10 mouse cellular contexts compared by ENCODE assay signal in the genomic region with DNA sequence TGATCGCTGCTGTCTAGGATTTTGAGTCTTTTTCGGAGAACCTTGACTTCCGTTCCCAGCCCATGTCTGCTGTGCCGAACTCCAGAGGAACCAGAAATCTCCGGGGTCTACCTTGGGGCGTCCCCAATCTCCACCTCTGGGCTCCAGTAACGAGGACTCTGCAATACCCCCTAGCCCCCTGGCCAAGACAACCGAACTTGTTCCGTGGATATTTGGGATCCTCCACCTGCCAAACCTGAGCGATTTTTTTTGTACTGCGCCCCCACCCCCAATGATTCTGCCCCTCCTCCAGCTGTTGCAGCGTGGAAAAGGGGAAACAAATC. TPM values are rescaled to one million over a fixed set of nuclear protein-coding genes. Genes with fewer than 3 reads are reported as not detected.
DNase-seq lines count a peak whose midpoint lies in the region; ATAC-seq and TF ChIP-seq lines count a peak whose summit lies in the region.
"Had no signal": no experiment of that assay in that cellular context is flagged by ENCODE, and none has a peak within 500 bp of the region (broad histone marks: within the 10 kb centered on the region; RNA-seq: fewer than 3 reads in every experiment).

No protein-coding gene starts in this region.

- no peaks in the 10 kb centered on the region for H3K36me3 ChIP-seq in forebrain, embryonic 11.5 days (ENCODE audit: control insufficient read depth, insufficient read depth, low read length)
- no peaks in the 10 kb centered on the region for H3K36me3 ChIP-seq in limb, embryonic 11.5 days (ENCODE audit: control insufficient read depth, insufficient read depth, low read length)
- peaks cover 9% of the 10 kb centered on the region; the same call in 1 of the 2 replicates for H3K36me3 ChIP-seq in neural tube, embryonic 15.5 days

- H3K9me3 ChIP-seq in forebrain, embryonic 11.5 days (ENCODE audit: control insufficient read depth, low read length): no peaks in the 10 kb centered on the region
- no peaks in the 10 kb centered on the region for H3K9me3 ChIP-seq in limb, embryonic 11.5 days (ENCODE audit: control insufficient read depth, low read length)
- H3K9me3 ChIP-seq in neural tube, embryonic 15.5 days (replicated peaks): no peaks in the 10 kb centered on the region

- H3K4me3 ChIP-seq in left cerebral cortex, adult 2 months: peak overlapping the region; percentile 61
- H3K4me3 ChIP-seq in forebrain, embryonic 11.5 days (ENCODE audit: low read depth, low read length): peak overlapping the region; percentile 41
- peak overlapping the region; percentile 26 for H3K4me3 ChIP-seq in limb, embryonic 11.5 days (ENCODE audit: low read depth, low read length)
- H3K4me3 ChIP-seq in neural tube, embryonic 15.5 days (replicated peaks): peak overlapping the region; percentile 65

- TF ChIP-seq CTCF in left cerebral cortex, adult 2 months (IDR thresholded peaks at IDR 0.05): no peak

- H3K4me2 ChIP-seq in forebrain, embryonic 11.5 days (ENCODE audit: low read depth, low read length, severe bottlenecking): peak overlapping the region; percentile 93
- peak overlapping the region; percentile 75 for H3K4me2 ChIP-seq in limb, embryonic 11.5 days (ENCODE audit: low read depth, severe bottlenecking)
- H3K4me2 ChIP-seq in neural tube, embryonic 15.5 days: peak overlapping the region; percentile 65

- H3K27ac ChIP-seq in left cerebral cortex, adult 2 months: peak overlapping the region; percentile 79
- no peak overlapping the region for H3K27ac ChIP-seq in forebrain, embryonic 11.5 days (ENCODE audit: low read depth, low read length)
- no peak overlapping the region for H3K27ac ChIP-seq in limb, embryonic 11.5 days (replicated peaks; ENCODE audit: low read depth, low read length)
- H3K27ac ChIP-seq in neural tube, embryonic 15.5 days (replicated peaks): peak overlapping the region; percentile 71

- DNase-seq in left cerebral cortex, adult 2 months (ENCODE audit: extremely low spot score in 1 of 2, low spot score in 2 of 2): no peak
- DNase-seq in left cerebral cortex, postnatal 4 days: no peak
- DNase-seq in forebrain, embryonic 11.5 days (ENCODE audit: low spot score): no peak
- no peak for DNase-seq in limb, embryonic 11.5 days (ENCODE audit: low spot score)
- no peak for DNase-seq in natural killer cell, adult 2 months (ENCODE audit: low spot score in 2 of 2)
- DNase-seq in cerebellum, postnatal 14 days: no peak
- no peak for DNase-seq in yolk sac, embryonic 10.5 days (ENCODE audit: low spot score)
- DNase-seq: kidney, adult 8-10 months had no signal

- H3K27me3 ChIP-seq in forebrain, embryonic 11.5 days (ENCODE audit: control insufficient read depth, insufficient read depth, low read length): peaks cover 4% of the 10 kb centered on the region; the same call in 1 of the 2 replicates
- H3K27me3 ChIP-seq in limb, embryonic 11.5 days (ENCODE audit: control insufficient read depth, insufficient read depth, low read length): peaks cover 11% of the 10 kb centered on the region; the same call in 1 of the 2 replicates
- H3K27me3 ChIP-seq in neural tube, embryonic 15.5 days (replicated peaks): no peaks in the 10 kb centered on the region

- H3K4me1 ChIP-seq in forebrain, embryonic 11.5 days (replicated peaks; ENCODE audit: control insufficient read depth, insufficient read depth, low read length): 0 out of 2 replicates have a peak, but pooled peaks cover 3% of the 10 kb centered on the region
- no peaks in the 10 kb centered on the region for H3K4me1 ChIP-seq in limb, embryonic 11.5 days (ENCODE audit: control insufficient read depth, insufficient read depth, low read length)
- H3K4me1 ChIP-seq in neural tube, embryonic 15.5 days: 0 out of 2 replicates have a peak, but pooled peaks cover 6% of the 10 kb centered on the region

- 0% methylated on average over 12 of the region's 12 CpGs for WGBS in forebrain, embryonic 11.5 days
- 0% methylated on average over 12 of the region's 12 CpGs for WGBS in limb, embryonic 11.5 days
- WGBS in neural tube, embryonic 15.5 days: under 1% methylated on average over 12 of the region's 12 CpGs

- intact Hi-C loops in left cerebral cortex, adult 2 months (cut with DNase I): loop anchor here (1.0 to 10.0 kb wide), 6 partner anchors 82 to 574 kb away; no protein-coding TSS in a partner anchor
- intact Hi-C loops in left cerebral cortex, postnatal 4 days (cut with DNase I): no loop called here

- peak overlapping the region; percentile 32; the same call in 1 of the 2 replicates for H3K9ac ChIP-seq in forebrain, embryonic 11.5 days (ENCODE audit: low read length)
- no peak overlapping the region for H3K9ac ChIP-seq in limb, embryonic 11.5 days (ENCODE audit: low read length)
- H3K9ac ChIP-seq in neural tube, embryonic 15.5 days (replicated peaks): peak overlapping the region; percentile 68

- ATAC-seq in forebrain, embryonic 11.5 days (replicated peaks; ENCODE audit: low FRiP score): peak; percentile 68
- peak; percentile 60 for ATAC-seq in limb, embryonic 11.5 days (ENCODE audit: insufficient number of reproducible peaks, low FRiP score, low TSS enrichment, low read depth)
- peak; percentile 70 for ATAC-seq in neural tube, embryonic 15.5 days (ENCODE audit: low FRiP score)

RNA-seq across cellular contexts. Expression of a gene that starts 0.2 kb away (rescaled TPM):
- 10 to 100 TPM; 36.2 to 39.4 TPM for total RNA-seq in left cerebral cortex, adult 2 months (2021)
- total RNA-seq in left cerebral cortex, postnatal 4 days (2021): 10 to 100 TPM; 20.8 to 27.1 TPM
- polyA plus RNA-seq in forebrain, embryonic 11.5 days (2014; fragmentation: Nextera tagmentation; extraction: Ambion mirVana): 0.21 and 0.29 TPM in 2 replicates
- 0.09 TPM in 2 replicates for polyA plus RNA-seq in limb, embryonic 11.5 days (2014; fragmentation: Nextera tagmentation; extraction: Ambion mirVana)
- polyA plus RNA-seq in neural tube, embryonic 15.5 days (2015; fragmentation: Nextera tagmentation; extraction: Ambion mirVana): 8.9 and 9.6 TPM in 2 replicates
- total RNA-seq: neutrophil, adult 5-6 weeks had no signal

Comparison
In these comparisons a context has a peak if more than half of its experiments do, and no peak if none do; other contexts are left out.
1. H3K27ac ChIP-seq: peak in left cerebral cortex, adult 2 months (single experiment) and neural tube, embryonic 15.5 days (single experiment); none in forebrain, embryonic 11.5 days (single experiment) and limb, embryonic 11.5 days (single experiment).
2. Peak in every context shown above with its lines, with median percentiles within 50 percentile points of each other: H3K4me3 ChIP-seq, ATAC-seq and H3K4me2 ChIP-seq.